Mouse (Mus musculus): ENCODE data around the gene Hps6.

Hps6 gene

GRCm38 (mm10) chr19:46044993-46045695, 41.8 kb downstream of the Hps6 start, which contains the start of gene Ldb1:
TSS of gene Ldb1 (minus strand) at chr19:46045214.
- in situ Hi-C loops (cut with MboI), result no loop called here

GRCm38 (mm10) chr19:46045696-46046311, 42.5 kb downstream of the Hps6 start:
- in situ Hi-C loops (cut with MboI), result no loop called here

DNA sequence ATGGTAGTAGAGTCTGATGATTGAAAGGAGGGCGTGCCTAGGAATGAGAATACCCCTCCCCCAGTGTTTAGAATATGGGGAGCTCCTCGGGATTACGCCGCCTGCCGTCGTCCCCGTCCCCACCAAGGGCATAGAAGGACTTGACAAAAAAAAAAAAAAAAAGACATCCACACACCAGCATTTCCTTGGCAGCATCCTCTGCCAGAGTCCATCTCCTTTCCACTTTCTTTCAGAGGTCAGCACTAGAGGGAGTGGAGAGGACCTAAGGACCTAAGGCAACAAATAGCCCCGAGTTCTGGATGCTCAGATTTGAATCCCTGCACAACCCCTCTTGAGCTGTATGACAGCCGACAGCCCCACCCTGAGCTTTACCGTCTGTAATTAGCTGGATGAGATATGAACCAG, 43.3 kb downstream of the Hps6 start:
- in situ Hi-C loops (cut with MboI), result no loop called here

DNA sequence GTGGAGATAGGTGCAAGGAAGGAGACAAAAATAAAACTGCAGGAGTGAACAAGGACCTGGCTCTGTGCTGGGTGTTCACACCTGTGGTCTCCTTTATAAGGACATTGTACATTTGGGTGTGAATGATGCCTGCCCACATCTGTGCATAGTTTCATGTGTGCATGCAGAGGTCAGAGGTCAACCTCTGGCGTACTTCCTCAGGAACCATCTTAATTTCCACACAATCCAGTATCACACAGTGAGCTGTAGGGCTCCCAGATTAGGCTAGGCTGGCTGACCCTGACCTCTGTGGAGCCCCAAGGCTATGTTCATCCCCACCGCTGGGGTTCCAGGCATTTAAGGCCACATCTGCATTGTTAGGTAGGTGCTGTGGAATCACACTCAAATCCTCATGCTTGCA, 44.1 kb downstream of the Hps6 start:
- in situ Hi-C loops (cut with MboI), result no loop called here

GRCm38 (mm10) chr19:46049129-46049528, 45.8 kb downstream of the Hps6 start:
- in situ Hi-C loops (cut with MboI), result no loop called here

DNA sequence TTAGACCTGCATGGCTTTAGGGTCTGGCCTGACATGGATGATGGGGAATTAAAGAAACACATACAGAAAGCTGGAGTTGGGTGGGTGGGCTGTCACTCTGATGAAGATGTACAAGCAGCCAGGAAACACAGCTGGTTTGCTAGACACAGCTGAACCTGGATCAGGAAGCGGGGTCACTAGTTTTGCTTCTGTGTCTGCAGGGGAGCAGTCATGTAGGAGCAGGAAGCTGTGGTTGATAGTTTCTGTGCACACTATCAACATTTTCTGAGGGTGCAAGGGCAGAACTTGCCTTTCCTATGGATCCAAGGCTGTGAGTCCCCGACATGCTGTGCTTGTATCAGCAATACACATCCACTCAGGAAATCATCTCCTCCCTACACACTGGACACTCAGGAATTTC, 47.2 kb downstream of the Hps6 start:
- in situ Hi-C loops (cut with MboI), result no loop called here

Measured in mature B cell (primary cell).